17 mouse cellular contexts compared by ENCODE assay signal in genomic region chr3:89728848-89729247, GRCm38 (mm10). TPM values are rescaled to one million over a fixed set of nuclear protein-coding genes. Genes with fewer than 3 reads are reported as not detected.
DNase-seq lines count a peak whose midpoint lies in the region; ATAC-seq and TF ChIP-seq lines count a peak whose summit lies in the region.
"Had no signal": no experiment of that assay in that cellular context is flagged by ENCODE, and none has a peak within 500 bp of the region (broad histone marks: within the 10 kb centered on the region; RNA-seq: fewer than 3 reads in every experiment).

No protein-coding gene starts in this region.

- no peak for TF ChIP-seq POLR2A in heart, adult 2 months (IDR thresholded peaks at IDR 0.05; ENCODE audit: insufficient read depth, low read depth, low read length)

- TF ChIP-seq EP300 in heart, adult 2 months (IDR thresholded peaks at IDR 0.05; ENCODE audit: insufficient read depth, low read depth, low read length): no peak
- no peak for TF ChIP-seq EP300 in liver, embryonic 14.5 days (IDR thresholded peaks at IDR 0.05; ENCODE audit: low read depth)

- no peak overlapping the region for H3K27ac ChIP-seq in heart, adult 2 months
- H3K27ac ChIP-seq in heart, embryonic 10.5 days: no peak overlapping the region
- no peak overlapping the region for H3K27ac ChIP-seq in liver, embryonic 14.5 days
- H3K27ac ChIP-seq: embryonic facial prominence, embryonic 10.5 days; midbrain, embryonic 13.5 days had no signal

- peaks cover 3% of the 10 kb centered on the region; the same call in 1 of the 2 replicates for H3K79me2 ChIP-seq in heart, adult 2 months (replicated peaks; ENCODE audit: control insufficient read depth, insufficient read depth, low read length)

- no peak overlapping the region for H3K4me2 ChIP-seq in liver, embryonic 14.5 days (ENCODE audit: low read depth)
- H3K4me2 ChIP-seq: midbrain, embryonic 13.5 days had no signal

- H3K9ac ChIP-seq in heart, adult 2 months (ENCODE audit: low read depth, low read length): no peak overlapping the region
- H3K9ac ChIP-seq in liver, embryonic 14.5 days (replicated peaks): no peak overlapping the region
- H3K9ac ChIP-seq: midbrain, embryonic 13.5 days had no signal

- peak; percentile 37 for TF ChIP-seq CTCF in heart, adult 2 months (IDR thresholded peaks at IDR 0.05)
- TF ChIP-seq CTCF in liver, embryonic 14.5 days (IDR thresholded peaks at IDR 0.05; ENCODE audit: low read depth): peak; percentile 24

- H3K4me3 ChIP-seq in heart, adult 2 months: no peak overlapping the region
- H3K4me3 ChIP-seq in heart, embryonic 10.5 days: no peak overlapping the region
- no peak overlapping the region for H3K4me3 ChIP-seq in liver, embryonic 14.5 days (ENCODE audit: insufficient read depth in 1 of 2, low read depth in 2 of 2, low read length in 2 of 2)
- H3K4me3 ChIP-seq: embryonic facial prominence, embryonic 10.5 days; midbrain, embryonic 13.5 days; myocyte had no signal

- WGBS in heart, adult 2 months: 85% methylated on average over 2 of the region's 2 CpGs
- WGBS in heart, embryonic 10.5 days: 75% methylated on average over 2 of the region's 2 CpGs
- 50% methylated on average over 2 of the region's 2 CpGs for WGBS in liver, embryonic 14.5 days (ENCODE audit: insufficient replicate concordance)

- H3K27me3 ChIP-seq in heart, adult 2 months (ENCODE audit: control insufficient read depth, insufficient read depth, low read length): no peaks in the 10 kb centered on the region
- no peaks in the 10 kb centered on the region for H3K27me3 ChIP-seq in heart, embryonic 10.5 days (ENCODE audit: insufficient read depth, poor library complexity, severe bottlenecking)
- H3K27me3 ChIP-seq in liver, embryonic 14.5 days (ENCODE audit: control insufficient read depth, insufficient read depth, low read length): no peaks in the 10 kb centered on the region
- H3K27me3 ChIP-seq: midbrain, embryonic 13.5 days had no signal

- intact Hi-C loops in heart, adult 2 months (cut with DNase I): loop anchor here (5.0 kb wide), 1 partner anchor 272 kb away; no protein-coding TSS in a partner anchor

- H3K9me3 ChIP-seq in heart, embryonic 10.5 days: no peaks in the 10 kb centered on the region
- H3K9me3 ChIP-seq in liver, embryonic 14.5 days (ENCODE audit: control insufficient read depth, low read length): no peaks in the 10 kb centered on the region
- H3K9me3 ChIP-seq: embryonic facial prominence, embryonic 10.5 days; G1E; midbrain, embryonic 13.5 days had no signal

- no peak for DNase-seq in heart, adult 2 months
- DNase-seq in heart, embryonic 10.5 days (ENCODE audit: low spot score): no peak
- no peak for DNase-seq in liver, embryonic 14.5 days (ENCODE audit: low read depth in 3 of 3, low spot score in 3 of 3)
- DNase-seq in liver (no peak), A20 (ENCODE audit: low read depth, low spot score) (peak; percentile 36)
- peak; percentile 35 for DNase-seq in induced T-regulatory cell, adult 2 months (ENCODE audit: low read depth)
- no peak for DNase-seq in urinary bladder, postnatal 4 days (ENCODE audit: low spot score in 2 of 2)
- DNase-seq: cerebellum, adult 8-10 months; gastrocnemius, postnatal 10 days; heart, adult 11 months; kidney, adult 9 months; left cerebral cortex, postnatal 4 days; thymus, postnatal 14 days had no signal

- peaks cover 5% of the 10 kb centered on the region for H3K4me1 ChIP-seq in heart, adult 2 months (ENCODE audit: control insufficient read depth, insufficient read depth, low read length)
- peaks cover 20% of the 10 kb centered on the region for H3K4me1 ChIP-seq in heart, embryonic 10.5 days
- H3K4me1 ChIP-seq in liver, embryonic 14.5 days (replicated peaks; ENCODE audit: control insufficient read depth in 2 of 2, insufficient read depth in 2 of 2, low read length in 1 of 2): peaks cover 10 to 18% of the 10 kb centered on the region in 2 experiments

- ATAC-seq in liver, embryonic 14.5 days (ENCODE audit: insufficient read depth): no peak
- ATAC-seq: midbrain, embryonic 13.5 days had no signal

- no peaks in the 10 kb centered on the region for H3K36me3 ChIP-seq in heart, adult 2 months (ENCODE audit: control insufficient read depth, insufficient read depth, low read length)
- H3K36me3 ChIP-seq in heart, embryonic 10.5 days: no peaks in the 10 kb centered on the region
- no peaks in the 10 kb centered on the region for H3K36me3 ChIP-seq in liver, embryonic 14.5 days (replicated peaks; ENCODE audit: control insufficient read depth, insufficient read depth, low read depth)
- H3K36me3 ChIP-seq: embryonic facial prominence, embryonic 10.5 days; midbrain, embryonic 13.5 days had no signal

RNA-seq across cellular contexts. Expression of gene Adar, which starts 14.0 kb away (rescaled TPM):
- 10 to 100 TPM; 10.8 to 13.1 TPM for total RNA-seq in heart, adult 2 months (2021)
- polyA plus RNA-seq in heart, adult 2 months (2012; rRNA removed): 12.8 and 15.8 TPM in 2 replicates
- 8.6 and 10.0 TPM in 2 replicates for polyA plus RNA-seq in heart, embryonic 10.5 days (2016; fragmentation: Nextera tagmentation; extraction: Ambion mirVana)
- 5.8 and 7.9 TPM in 2 replicates for polyA plus RNA-seq in liver, embryonic 14.5 days (2012; rRNA removed)
- 6.4 and 6.5 TPM in 2 replicates for polyA plus RNA-seq in liver, embryonic 14.5 days (2014; fragmentation: Nextera tagmentation; extraction: Ambion mirVana)

RNA-seq across cellular contexts. Expression of gene Chrnb2, which starts 35.6 kb away (rescaled TPM):
- under 1 TPM; 0.14 to 0.16 TPM for total RNA-seq in heart, adult 2 months (2021)
- 0.35 and 0.61 TPM in 2 replicates for polyA plus RNA-seq in heart, adult 2 months (2012; rRNA removed)
- polyA plus RNA-seq in heart, embryonic 10.5 days (2016; fragmentation: Nextera tagmentation; extraction: Ambion mirVana): 0.25 and 0.26 TPM in 2 replicates
- polyA plus RNA-seq in liver, embryonic 14.5 days (2012; rRNA removed): 0.12 and 0.15 TPM in 2 replicates
- 0.10 and 0.18 TPM in 2 replicates for polyA plus RNA-seq in liver, embryonic 14.5 days (2014; fragmentation: Nextera tagmentation; extraction: Ambion mirVana)

RNA-seq across cellular contexts. Expression of gene Ube2q1, which starts 44.6 kb away (rescaled TPM):
- 10 to 100 TPM; 24.0 to 25.5 TPM for total RNA-seq in heart, adult 2 months (2021)
- polyA plus RNA-seq in heart, adult 2 months (2012; rRNA removed): 14.6 and 18.8 TPM in 2 replicates
- 9.5 and 14.7 TPM in 2 replicates for polyA plus RNA-seq in heart, embryonic 10.5 days (2016; fragmentation: Nextera tagmentation; extraction: Ambion mirVana)
- polyA plus RNA-seq in liver, embryonic 14.5 days (2012; rRNA removed): 6.7 and 9.0 TPM in 2 replicates
- polyA plus RNA-seq in liver, embryonic 14.5 days (2014; fragmentation: Nextera tagmentation; extraction: Ambion mirVana): 6.3 and 6.7 TPM in 2 replicates

Comparison
In these comparisons a context has a peak if more than half of its experiments do, and no peak if none do; other contexts are left out.
1. DNase-seq: peak in A20 (single experiment) and induced T-regulatory cell, adult 2 months (single experiment); none in heart, adult 2 months (0 of 2), heart, embryonic 10.5 days (single experiment), liver, embryonic 14.5 days (0 of 3), liver (single experiment) and urinary bladder, postnatal 4 days (0 of 2).